Mouse (Mus musculus) lung, embryonic 16.5 days (tissue): ENCODE results near the gene Tgfbrap1. TPM values are rescaled to one million over a fixed set of nuclear protein-coding genes. Genes with fewer than 3 reads are reported as not detected.
"Not testable (repeated sequence)": the region's sequence is repeated elsewhere in the genome, so short reads cannot be mapped to it uniquely, and the experiment has no call there.

Experiments used
- ATAC-seq: fragments of 200-750 bp; cut with Nextera tagmentation; 2 replicates; pipeline ENCODE4 v1.8.0; 2017; ENCODE audit warnings: low read depth, mild to moderate bottlenecking, moderate library complexity
- H3K27ac ChIP-seq: fragments of 300-500 bp; sonication (generic); 2 replicates; pipeline ENCODE4 v1.5.1; 2014; ENCODE audit warnings: mild to moderate bottlenecking, control low read depth, low read length
- H3K27me3 ChIP-seq: fragments of 300-500 bp; sonication (generic); 2 replicates; pipeline ENCODE4 v1.6.1; 2014; ENCODE audit warnings: low read depth, low read length, mixed read lengths; ENCODE audit not compliant: control insufficient read depth, insufficient read depth
- H3K36me3 ChIP-seq: fragments of 300-500 bp; sonication (generic); 2 replicates; pipeline ENCODE4 v1.6.1; 2014; ENCODE audit warnings: low read length; ENCODE audit not compliant: control insufficient read depth, insufficient read depth
- H3K4me1 ChIP-seq: fragments of 300-500 bp; sonication (generic); replicated peaks from 2 replicates; pipeline ENCODE4 v1.6.1; 2014; ENCODE audit warnings: low read length, mixed read lengths; ENCODE audit not compliant: control insufficient read depth, insufficient read depth
- H3K4me2 ChIP-seq: fragments of 300-500 bp; sonication (generic); 2 replicates; pipeline ENCODE4 v1.6.1; 2014; ENCODE audit warnings: low read depth, low read length, control low read depth
- H3K4me3 ChIP-seq: fragments of 300-500 bp; sonication (generic); 2 replicates; pipeline ENCODE4 v1.5.1; 2014; ENCODE audit warnings: mild to moderate bottlenecking, low read length, control low read depth
- H3K9ac ChIP-seq: fragments of 300-500 bp; sonication (generic); 2 replicates; pipeline ENCODE4 v1.6.1; 2014; ENCODE audit warnings: low read length, control low read depth
- H3K9me3 ChIP-seq: fragments of 300-500 bp; sonication (generic); 2 replicates; pipeline ENCODE4 v1.6.1; 2016; ENCODE audit warnings: low read length; ENCODE audit not compliant: control insufficient read depth
- WGBS: fragments of 180-500 bp; shearing (Covaris S2); extraction: QIAGEN DNeasy Blood & Tissue Kit; methylation state at CpG from one replicate; pipeline ENCODE4 v1.1.7; 2014; 5-methylcytosine and 5-hydroxymethylcytosine counted together
- polyA plus RNA-seq: library from polyadenylated mRNA; unstranded; fragments of >200 nt; fragmentation: Nextera tagmentation; extraction: Ambion mirVana; gene quantifications from 2 replicates; pipeline ENCODE4 v1.2.1, GENCODE M21; 2015

The Tgfbrap1 gene
- polyA plus RNA-seq, 1 experiment from 2014 or later = 10.4 TPM

- Histone ChIP-seq H3K9me3 (no peaks in the 10 kb centered on the region), H3K27me3 (no peaks in the 10 kb centered on the region), H3K9ac (no peak overlapping the region), H3K36me3 (no peaks in the 10 kb centered on the region), H3K4me3 (no peak overlapping the region), H3K27ac (no peak overlapping the region), H3K4me2 (no peak overlapping the region), H3K4me1 (0 out of 2 replicates have a peak, but pooled peaks cover 4% of the 10 kb centered on the region)
- ATAC-seq = peak; percentile 71
- 46% methylated on average over 8 of the region's 8 CpGs for WGBS
These were observed 41.3 kb upstream of the Tgfbrap1 start for GRCm38 (mm10) chr1:43139587-43140266.

- no peak overlapping the region for H3K4me2 ChIP-seq
- H3K9ac ChIP-seq = no peak overlapping the region
- H3K9me3 ChIP-seq = no peaks in the 10 kb centered on the region
- H3K4me3 ChIP-seq = no peak overlapping the region
- ATAC-seq = no peak
- no peaks in the 10 kb centered on the region for H3K36me3 ChIP-seq
- H3K27me3 ChIP-seq = no peaks in the 10 kb centered on the region
- H3K4me1 ChIP-seq = 0 out of 2 replicates have a peak, but pooled peaks cover 4% of the 10 kb centered on the region
- H3K27ac ChIP-seq = no peak overlapping the region
- WGBS = 71% methylated on average over 15 of the region's 15 CpGs
These were observed 39.9 kb upstream of the Tgfbrap1 start for GRCm38 (mm10) chr1:43138268-43138812.

GRCm38 (mm10) chr1:43137334-43137733, 38.9 kb upstream of the Tgfbrap1 start:
- Histone ChIP-seq H3K9me3 (no peaks in the 10 kb centered on the region), H3K27me3 (no peaks in the 10 kb centered on the region), H3K4me3 (no peak overlapping the region), H3K9ac (no peak overlapping the region), H3K27ac (no peak overlapping the region), H3K36me3 (no peaks in the 10 kb centered on the region), H3K4me2 (no peak overlapping the region), H3K4me1 (0 out of 2 replicates have a peak, but pooled peaks cover 4% of the 10 kb centered on the region)
- 64% methylated on average over 5 of the region's 5 CpGs for WGBS
- ATAC-seq = peak; percentile 16; the same call in 1 of the 2 replicates

- not testable (repeated sequence) for H3K27me3 ChIP-seq, H3K4me2 ChIP-seq, H3K36me3 ChIP-seq, H3K4me3 ChIP-seq, H3K27ac ChIP-seq, H3K9ac ChIP-seq, ATAC-seq, H3K9me3 ChIP-seq, H3K4me1 ChIP-seq
- WGBS = 78% methylated on average over 2 of the region's 2 CpGs
These were observed 38.1 kb upstream of the Tgfbrap1 start for GRCm38 (mm10) chr1:43136488-43137029.

GRCm38 (mm10) chr1:43131591-43131990, 33.2 kb upstream of the Tgfbrap1 start:
- 86% methylated on average over 9 of the region's 9 CpGs for WGBS
- Histone ChIP-seq H3K9ac (no peak overlapping the region), H3K4me2 (no peak overlapping the region), H3K4me3 (no peak overlapping the region), H3K27ac (no peak overlapping the region), H3K4me1 (no peaks in the 10 kb centered on the region), H3K27me3 (no peaks in the 10 kb centered on the region), H3K36me3 (no peaks in the 10 kb centered on the region), H3K9me3 (no peaks in the 10 kb centered on the region)
- ATAC-seq = no peak

GRCm38 (mm10) chr1:43130219-43130981, 32.0 kb upstream of the Tgfbrap1 start:
- Histone ChIP-seq H3K9ac (no peak overlapping the region), H3K4me3 (no peak overlapping the region), H3K9me3 (no peaks in the 10 kb centered on the region), H3K27me3 (no peaks in the 10 kb centered on the region), H3K4me2 (no peak overlapping the region), H3K4me1 (no peaks in the 10 kb centered on the region), H3K27ac (no peak overlapping the region), H3K36me3 (no peaks in the 10 kb centered on the region)
- ATAC-seq = no peak
- WGBS = 62% methylated on average over 5 of the region's 5 CpGs

GRCm38 (mm10) chr1:43127820-43128610, 29.6 kb upstream of the Tgfbrap1 start:
- Histone ChIP-seq H3K4me2 (no peak overlapping the region), H3K9ac (no peak overlapping the region), H3K4me1 (no peaks in the 10 kb centered on the region), H3K4me3 (no peak overlapping the region), H3K27ac (no peak overlapping the region), H3K27me3 (no peaks in the 10 kb centered on the region), H3K36me3 (no peaks in the 10 kb centered on the region), H3K9me3 (no peaks in the 10 kb centered on the region)
- no peak; the same call in 1 of the 2 replicates for ATAC-seq
- WGBS = 55% methylated on average over 8 of the region's 8 CpGs

- ATAC-seq = no peak
- no peaks in the 10 kb centered on the region for H3K27me3 ChIP-seq
- H3K4me3 ChIP-seq = no peak overlapping the region
- H3K36me3 ChIP-seq = no peaks in the 10 kb centered on the region
- H3K4me1 ChIP-seq = no peaks in the 10 kb centered on the region
- H3K9ac ChIP-seq = no peak overlapping the region
- H3K27ac ChIP-seq = no peak overlapping the region
- no peak overlapping the region for H3K4me2 ChIP-seq
- H3K9me3 ChIP-seq = no peaks in the 10 kb centered on the region
These were observed 28.8 kb upstream of the Tgfbrap1 start for GRCm38 (mm10) chr1:43127196-43127595.
